Mouse (Mus musculus): ENCODE data around the gene Apom.

Apom gene

DNA sequence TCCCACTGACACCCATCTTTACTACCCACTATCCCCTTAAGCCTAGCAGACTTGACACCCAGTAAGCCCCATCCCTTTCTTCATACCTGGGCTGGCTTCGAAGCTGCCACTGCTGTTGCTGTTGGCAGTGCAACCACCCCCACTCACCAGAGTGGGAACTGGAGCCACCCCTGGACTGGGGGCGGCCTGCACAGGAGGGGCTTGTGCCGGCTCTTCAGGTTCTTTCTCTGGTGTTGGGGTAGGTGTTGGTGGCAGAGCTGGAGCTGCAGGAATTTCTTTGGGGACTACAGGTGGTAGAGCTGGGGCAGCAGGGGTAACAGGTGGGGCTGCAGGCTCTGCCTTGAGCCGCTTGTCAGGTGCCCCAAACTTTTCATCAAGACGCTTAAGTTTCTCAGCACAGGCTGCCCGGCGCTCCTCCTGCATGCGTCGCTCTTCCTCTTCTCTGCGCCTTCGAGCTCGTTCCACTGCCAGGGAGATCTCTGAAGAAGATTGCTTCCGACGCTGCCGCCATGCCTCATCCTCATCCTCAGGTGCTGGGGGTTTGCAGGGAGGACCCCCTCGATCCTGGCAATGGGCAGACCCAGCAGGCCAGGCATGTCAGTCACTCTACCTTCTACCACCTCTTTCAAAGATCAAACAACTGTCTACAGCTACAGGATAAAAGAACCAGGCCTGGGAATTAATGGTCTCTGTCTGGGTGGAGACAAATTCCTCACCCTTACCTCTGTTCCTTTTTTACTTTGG is 27.2 kb upstream of the Apom start:
- DNase-seq (ENCODE audit: low read depth), result no peak

DNA sequence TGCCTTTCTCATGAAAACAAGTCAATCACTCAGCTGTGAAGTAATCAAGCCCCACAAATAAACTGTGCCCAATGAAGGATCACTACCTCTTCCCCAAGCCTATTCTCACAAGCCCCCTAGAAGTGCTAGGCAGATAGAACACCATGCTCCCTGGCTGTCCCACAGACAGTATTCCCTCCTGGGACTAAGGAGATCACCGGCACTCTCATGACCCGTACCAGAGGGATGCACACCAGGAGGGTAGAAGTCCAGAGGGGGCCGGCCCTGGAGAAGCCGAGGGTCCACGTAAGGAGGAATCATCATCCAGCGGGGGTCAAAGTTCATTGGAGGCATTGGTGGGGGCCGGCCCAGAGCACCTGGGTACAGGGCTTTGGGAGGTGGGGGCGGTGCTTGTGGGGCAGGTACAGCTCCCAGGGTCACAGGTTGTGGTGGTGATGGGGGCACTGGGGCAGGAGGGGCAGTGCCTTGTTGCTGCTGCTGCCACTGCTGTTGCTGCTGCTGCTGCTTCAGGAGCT is 25.9 kb upstream of the Apom start:
- DNase-seq (ENCODE audit: low read depth), result no peak

DNA sequence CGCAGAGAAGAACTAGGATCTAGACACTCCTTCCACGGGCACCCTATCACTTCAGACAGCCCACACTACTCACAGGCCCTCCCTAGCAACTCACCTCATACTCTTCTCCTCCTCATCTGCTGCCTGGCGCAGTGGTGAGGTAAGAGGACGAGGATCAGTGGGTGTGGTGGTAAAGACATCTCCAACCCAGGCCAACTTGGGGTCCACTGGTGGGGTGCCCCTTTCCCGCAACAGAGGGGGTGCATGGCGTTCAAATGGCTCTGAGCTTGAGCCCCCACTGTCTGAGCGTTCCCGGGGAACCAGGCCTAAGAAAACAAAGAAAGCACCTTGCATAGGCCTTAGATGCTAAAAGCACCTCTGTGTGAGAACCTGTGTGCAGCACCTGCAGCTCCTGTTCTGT is 25.4 kb upstream of the Apom start:
- DNase-seq (ENCODE audit: low read depth), result no peak

DNA sequence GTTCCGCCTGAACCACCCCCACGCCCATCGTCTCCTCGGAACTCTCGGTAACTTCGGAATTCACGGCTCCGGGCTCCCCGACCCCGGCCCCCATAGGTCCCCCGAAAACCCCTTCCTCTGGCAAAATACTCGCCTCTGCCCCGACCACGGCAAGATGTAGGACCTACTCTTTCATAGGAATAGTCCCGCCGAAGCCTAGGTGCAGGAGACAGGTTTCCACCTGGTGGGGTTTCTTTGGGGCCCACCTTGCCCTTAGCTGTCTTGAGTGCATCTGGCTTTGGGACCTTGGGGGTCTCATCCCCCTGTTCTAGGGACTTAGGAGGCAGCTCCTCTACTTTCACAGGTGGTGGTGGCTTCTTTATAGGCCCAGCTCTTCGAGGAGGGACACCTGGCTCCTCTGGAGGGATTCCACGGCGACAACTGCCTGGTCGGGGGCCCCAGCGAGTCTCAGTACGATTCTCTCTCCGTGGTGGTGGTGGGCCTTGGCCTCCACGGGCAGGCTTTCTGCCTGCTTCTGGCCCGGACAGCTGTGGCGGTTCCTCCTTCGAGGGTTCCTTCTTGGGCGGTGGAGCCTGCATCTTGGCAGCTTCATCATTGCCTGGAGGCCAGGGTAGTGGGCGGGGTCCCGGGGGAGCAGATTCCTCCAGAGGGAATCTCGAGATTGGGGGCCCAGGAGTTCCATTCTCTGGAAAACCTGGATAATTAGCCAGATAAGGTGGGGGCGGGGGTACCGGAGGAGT is 24.8 kb upstream of the Apom start:
- no peak for DNase-seq (ENCODE audit: low read depth)

DNA sequence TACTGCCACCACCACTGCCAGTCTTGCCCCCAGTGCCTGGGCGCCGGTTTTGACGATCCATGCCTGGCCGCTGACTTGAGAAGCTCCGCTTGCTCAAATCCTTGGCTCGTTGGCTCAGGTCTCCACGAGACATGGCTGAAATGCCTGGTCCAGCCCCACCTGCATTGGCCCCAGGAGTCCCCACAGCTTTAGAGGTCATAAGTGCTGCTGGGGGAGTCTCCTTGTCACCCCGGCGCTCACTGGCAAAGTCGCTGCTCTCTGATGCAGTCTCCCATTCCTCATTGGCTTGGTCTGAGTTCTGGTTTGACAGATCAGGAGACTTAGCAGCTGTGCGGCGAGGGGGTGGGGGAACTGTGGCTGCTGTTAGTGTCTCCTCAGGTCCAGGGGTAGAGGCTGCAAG is 23.6 kb upstream of the Apom start:
- DNase-seq (ENCODE audit: low read depth), result no peak

DNA sequence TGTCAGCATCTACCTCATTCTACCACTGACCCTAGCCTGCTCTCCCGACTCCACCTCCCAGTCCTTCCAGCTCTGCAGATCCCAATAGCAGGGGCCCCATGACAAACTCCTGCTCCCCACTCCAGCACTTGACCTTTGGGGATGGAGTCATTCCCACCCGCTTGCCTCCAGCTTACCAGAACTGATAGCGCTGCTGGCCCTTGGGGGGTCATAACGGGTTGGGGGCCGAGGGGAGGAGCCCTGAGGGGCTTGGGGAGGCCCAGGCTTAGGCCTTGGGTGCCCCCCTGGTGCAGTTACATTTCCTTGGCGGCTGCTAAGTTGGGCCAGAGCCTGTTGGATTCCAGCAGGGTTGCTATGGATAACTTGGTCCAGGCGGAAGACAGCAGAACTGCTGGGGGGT is 22.8 kb upstream of the Apom start:
- DNase-seq (ENCODE audit: low read depth), result no peak

DNA sequence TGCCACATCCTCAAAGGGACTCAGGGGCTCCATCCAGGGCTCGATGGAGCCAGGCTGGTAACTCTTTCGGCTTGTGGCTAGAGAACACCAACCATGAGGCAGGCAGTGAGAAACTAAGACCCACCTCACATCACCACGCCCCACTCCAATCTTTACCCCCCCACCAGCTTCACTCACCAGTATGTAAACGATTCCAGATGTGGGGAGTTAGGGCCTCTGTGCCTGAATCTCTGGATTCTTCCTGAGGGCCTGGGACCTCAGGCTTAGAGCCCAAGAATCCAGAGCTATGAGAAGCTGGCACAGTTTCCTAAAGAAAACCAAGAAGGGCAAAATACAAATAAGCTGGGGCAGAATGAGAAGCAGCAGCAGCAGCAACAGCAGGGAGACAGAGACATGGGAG is 22.1 kb upstream of the Apom start:
- DNase-seq (ENCODE audit: low read depth), result no peak

DNA sequence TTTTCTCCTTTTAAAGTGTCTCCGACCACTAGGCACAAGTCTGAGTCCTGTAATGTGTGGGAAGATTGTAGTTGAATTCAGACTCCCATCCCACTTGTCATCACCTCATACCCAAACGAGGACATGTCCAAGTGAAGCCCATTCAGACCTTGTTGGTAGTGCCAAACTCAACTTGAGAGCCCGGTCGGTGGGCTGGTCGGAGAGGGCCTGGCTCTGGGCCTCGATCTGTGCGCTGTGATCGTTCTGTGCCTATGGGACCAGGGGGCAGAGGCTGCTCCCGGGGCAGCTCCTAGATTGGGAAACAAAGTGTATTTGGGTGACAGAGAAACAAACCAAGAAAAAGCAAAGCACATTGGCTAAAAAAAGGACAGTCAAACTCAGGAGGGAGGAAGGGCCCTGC is 21.2 kb upstream of the Apom start:
- no peak for DNase-seq (ENCODE audit: low read depth)

DNA sequence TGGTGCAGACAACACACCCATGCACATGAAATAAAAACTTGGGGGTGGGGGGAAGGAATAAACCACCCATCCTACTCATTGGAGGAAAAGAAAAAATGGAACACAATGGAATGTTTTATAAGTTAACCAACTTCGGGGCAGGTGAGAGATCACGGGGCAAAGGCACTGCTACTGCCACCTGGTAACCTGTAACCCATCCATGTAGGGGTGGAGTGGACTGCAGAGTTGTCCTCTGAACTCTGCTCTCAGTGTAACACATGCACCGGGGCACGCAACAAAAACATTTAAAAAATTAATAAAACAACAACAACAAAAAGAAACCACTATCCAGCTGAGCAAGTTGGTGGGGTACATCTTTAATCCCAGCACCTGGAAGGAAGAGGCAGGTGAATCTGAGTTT is 20.3 kb upstream of the Apom start:
- DNase-seq (ENCODE audit: low read depth), result no peak

DNA sequence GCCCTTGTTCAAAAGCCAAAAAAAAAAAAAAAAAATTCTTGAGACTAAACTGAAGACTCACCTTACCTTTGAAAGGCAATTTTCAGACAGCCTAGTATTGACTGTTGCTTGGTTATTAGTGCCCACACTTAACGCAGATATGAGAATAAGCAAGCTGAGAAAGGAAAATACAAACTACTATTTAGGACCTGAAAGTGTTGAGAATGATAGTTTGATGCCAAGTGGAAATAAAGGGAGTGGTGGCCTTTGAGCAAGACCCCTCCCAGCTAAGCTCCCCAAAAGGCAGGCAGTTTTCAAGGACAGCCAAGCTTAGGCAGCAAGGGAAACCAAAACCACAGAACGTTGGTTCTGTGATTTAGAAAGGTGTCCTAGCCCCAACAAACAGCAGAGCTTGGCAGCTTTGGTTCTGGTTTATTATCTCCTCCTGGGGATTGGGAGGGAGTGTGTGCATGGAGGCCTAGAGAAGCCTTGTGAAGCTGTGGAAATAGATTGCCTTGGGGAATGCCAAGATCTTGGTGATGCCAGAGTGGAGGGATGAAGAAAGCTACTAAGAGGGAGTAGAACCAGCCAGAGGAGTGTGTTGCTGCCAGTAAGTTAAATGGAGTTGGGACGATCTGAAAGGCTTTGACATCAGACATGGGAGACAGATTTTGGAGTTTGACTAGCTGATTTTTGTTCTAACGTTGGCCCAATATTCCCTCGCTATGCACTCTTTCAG is 16.2 kb upstream of the Apom start:
- no peak for DNase-seq (ENCODE audit: low read depth)

DNA sequence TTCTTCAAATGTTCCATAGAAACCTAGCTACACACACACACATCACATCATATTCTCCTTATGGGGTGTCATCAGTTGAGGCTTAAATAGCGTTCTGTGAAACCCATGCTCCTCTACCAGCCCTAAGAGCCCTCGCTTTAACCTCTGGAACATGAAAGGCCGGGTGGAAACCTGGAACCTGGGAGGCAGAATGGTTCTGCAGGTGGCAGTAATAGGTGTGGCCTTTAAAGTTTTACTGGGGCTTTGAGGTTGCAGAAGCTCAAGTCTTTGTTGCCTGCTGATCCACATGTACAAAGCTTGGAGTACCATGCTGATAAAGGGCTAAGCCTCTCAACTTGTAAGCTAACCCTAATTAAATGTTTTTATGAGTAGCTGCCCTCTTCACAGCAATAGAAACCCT is 15.5 kb upstream of the Apom start:
- no peak for DNase-seq (ENCODE audit: low read depth)

DNA sequence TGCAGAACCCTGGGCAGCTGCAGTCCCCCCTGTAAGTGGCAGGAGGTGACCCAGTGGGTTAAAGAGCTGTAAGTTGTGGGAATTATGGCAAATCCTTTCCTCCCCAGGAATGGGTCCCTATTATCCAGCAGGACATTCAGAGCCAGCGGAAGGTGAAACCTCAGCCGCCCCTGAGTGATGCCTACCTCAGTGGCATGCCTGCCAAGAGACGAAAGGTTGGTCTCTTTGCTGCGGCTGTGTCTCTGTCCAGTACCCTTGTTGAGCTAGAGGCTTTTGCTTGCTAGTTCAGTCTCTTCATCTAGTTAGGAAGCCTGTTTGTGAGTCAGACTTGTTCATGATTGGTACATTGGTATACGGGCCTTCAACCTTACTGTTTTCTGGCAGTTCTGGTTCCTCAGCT is 14.3 kb upstream of the Apom start:
- no peak for DNase-seq (ENCODE audit: low read depth)

DNA sequence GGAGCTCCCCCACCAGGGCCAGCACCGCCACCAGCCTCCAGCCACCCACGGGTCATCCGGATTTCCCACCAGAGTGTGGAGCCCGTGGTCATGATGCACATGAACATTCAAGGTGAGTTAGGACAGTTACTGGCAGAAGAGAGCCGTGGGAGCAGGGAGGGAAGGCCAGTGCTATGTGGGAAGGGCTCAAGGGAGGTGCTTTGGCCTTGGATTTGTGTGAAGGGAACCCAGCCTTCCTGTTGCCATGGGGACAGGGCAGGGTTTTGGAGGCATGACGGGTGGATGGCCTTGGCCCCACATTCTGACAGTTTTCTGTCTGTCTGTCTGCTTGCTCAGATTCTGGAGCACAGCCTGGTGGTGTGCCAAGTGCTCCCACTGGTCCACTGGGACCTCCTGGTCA is 10.1 kb upstream of the Apom start:
- DNase-seq (ENCODE audit: low read depth), result no peak

DNA sequence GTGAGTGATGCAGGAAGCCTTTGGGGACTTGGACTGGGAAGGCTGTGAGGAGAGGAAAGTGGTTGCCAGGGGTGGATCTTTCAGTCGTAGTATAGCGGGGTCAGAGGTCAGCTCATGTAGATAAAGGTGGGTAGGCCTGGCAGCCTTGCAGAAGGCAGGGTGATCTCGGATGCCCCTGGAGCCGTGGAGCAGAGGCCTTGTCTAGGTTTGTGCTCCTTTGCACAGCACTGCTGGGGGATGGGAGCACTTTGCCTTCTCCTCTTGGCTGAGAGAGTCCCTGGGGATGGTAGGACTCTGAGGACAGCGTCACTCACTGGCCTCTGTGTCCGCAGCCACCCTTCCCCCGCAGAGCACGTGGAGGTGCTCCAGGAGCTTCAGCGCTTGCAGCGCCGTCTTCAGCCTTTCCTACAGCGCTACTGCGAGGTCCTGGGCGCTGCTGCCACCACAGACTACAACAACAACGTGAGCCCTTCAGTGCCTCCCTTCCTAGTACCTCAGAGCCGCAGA is 8.7 kb upstream of the Apom start:
- no peak for DNase-seq (ENCODE audit: low read depth)

DNA sequence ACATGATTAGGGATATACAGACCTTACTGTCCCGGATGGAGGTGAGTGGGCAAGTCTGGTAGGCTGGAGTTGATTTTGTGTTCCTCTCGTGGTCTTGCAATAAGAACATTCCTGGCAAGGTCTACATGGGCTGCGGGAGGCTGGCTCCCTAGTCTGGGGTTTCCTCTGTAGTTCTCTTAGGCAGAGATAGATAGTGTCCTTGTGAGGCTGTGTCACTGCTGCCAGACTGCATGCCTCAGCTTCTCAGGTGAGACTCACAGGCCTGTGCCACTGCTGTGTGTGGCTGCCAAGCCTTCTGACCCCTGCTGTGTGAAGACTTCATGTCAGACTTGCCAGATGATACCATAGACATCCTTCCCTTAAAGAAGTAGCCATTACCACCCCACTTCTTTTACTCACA is 7.4 kb upstream of the Apom start:
- DNase-seq (ENCODE audit: low read depth), result no peak

DNA sequence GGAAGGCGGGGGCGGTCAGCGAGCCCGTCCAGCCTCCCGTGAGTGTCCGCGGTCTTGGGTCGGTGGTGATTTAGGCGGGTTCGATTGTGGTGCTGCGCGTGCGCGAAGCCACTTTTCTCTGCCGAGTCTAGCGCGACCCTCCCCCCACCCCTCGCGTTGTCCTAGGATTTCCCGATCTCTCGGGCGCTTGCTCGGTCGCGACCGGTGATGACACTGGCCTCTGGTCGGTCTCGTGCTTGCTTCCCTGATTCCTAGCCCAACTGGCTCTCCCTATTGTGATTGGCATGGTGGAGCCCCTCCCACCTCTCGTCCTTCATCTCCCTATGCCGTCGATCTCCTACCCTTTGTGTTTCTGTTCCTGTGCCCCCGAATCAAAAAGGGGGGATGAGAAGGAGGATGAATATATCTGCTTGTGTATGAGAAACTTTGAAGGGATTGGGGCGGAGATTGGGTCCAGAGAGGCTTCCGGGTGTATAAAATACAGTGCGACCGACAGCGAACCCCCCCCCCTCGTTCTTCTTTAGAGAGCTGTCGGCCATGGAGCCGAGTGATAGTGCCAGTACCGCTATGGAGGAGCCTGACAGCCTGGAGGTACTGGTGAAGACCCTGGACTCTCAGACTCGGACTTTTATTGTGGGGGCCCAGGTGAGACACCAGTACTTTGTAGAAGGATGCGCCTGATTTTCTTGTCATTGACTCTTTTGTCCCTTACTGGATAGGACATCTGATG is 3.9 kb upstream of the Apom start:
- DNase-seq (ENCODE audit: low read depth), result no peak

DNA sequence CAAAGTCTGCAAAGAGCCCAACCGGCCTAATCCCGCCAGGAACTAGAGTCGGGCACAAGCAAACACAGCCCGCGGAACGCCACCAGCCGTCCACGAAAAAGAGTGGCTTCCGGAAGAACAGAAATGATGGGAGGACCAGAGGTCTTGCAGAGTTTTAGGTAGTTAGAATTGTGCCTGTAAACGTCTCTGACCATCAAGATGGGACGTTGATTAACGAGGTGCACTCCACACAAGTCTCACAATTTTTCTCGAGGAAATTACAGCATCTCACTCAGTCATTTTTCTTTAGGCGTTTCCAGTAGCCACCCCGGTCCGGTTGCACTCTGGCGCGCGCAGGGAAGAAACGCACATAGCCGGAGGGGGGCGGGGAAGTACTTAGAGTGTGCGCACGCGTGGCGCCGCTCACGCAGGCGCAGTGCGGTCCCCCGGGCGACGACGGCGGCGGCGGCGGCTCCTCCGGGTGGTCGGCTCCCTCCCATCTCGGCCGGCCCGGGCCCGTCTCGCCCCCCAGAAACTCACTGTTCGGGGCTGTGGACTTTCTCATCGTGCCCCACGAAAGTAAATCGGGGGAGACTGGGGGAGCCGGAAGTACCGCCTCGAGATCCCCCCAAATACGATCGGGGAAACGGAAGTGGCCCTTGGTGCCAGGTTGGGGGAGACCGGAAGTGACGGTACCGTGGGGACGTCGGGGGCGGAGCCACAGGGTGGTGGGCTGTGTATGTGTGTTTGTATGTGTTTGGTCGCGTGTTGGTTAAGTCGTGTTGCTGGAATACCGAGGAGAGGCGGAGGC is 3.1 kb upstream of the Apom start, which contains the start of gene Bag6:
Bag6 (plus strand) TSS at position 378 of the 790 bp plus-strand sequence.
- peak; percentile 98 for DNase-seq (ENCODE audit: low read depth)

DNA sequence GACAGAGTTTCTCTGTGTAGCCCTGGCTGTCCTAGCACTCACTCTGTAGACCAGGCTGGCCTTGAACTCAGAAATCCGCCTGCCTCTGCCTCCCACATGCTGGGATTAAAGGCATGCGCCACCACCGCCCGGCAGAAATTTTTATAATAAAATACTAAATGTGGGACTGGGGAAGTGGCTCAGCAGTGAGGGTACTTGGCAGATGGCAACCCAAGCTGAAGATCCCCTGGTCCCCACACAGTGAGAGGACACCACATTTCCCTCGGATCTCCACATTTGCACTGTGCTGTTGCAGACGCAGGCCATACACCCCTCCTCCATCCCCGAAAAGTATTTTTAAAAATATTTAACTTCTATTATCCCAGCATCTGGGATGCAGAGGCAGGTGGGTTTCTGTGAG is 1.7 kb upstream of the Apom start:
- no peak for DNase-seq (ENCODE audit: low read depth)

DNA sequence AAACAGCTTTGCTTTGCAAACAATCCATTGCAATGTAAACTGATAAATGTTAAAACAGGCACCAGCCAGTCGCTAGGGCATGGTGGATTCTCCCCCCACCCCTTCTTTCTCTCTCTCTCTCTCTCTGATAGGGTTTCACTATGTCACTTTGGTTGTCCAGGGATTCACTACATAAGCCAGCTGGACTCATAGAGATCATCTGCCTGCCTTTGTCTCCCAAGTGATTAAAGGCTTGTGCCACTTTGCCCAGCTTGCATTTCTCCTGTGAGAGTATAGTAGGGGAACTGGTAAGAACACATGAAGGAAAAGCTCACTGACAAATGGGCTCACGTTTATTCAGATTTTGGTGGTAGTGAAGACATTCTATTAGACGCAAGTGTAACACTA is 317 bp upstream of the Apom start:
- DNase-seq (ENCODE audit: low read depth), result no peak

DNA sequence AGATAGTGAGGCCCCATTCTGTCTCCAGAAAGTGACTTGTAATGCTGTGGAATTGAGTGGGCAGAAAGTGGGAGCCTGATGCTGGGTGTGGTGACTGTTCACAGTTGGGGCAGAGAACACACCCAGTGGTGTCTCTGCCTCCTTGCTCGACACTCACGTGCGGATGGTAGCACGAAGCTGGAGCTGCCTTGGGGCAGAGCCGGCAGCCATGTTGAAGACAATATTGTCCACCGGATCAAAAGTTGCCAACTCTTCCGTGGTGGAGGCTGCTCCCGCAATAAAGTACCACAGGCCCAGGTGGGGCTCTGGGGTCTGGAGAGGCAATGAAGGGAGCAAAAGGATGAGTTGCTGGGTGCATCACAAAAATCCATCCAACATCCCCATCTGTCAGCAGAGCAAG is 812 bp downstream of the Apom start:
- DNase-seq (ENCODE audit: low read depth), result no peak

DNA sequence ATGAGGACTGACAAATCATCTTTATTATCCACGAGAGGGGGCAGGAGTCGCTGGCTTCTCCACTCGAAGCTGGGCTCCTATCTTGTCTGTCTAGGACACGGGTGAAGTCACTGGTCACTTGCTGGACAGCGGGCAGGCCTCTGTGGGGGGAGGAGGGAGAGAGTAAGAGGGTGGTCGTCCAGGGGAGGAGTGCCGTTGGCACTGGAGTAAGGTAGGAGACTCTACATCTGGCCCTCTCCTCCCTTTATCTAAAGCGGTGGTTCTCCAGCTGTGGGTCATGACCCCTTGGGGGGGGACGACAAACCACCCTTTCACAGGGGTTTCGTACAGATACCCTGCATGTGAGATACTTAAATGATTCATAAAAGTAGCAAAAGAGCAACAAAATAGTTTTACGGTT is 2.9 kb downstream of the Apom start:
- DNase-seq (ENCODE audit: low read depth), result no peak
